Mouse (Mus musculus) CH12.LX (cell line): ENCODE data around the gene Flywch2. TPM values are rescaled to one million over a fixed set of nuclear protein-coding genes. Genes with fewer than 3 reads are reported as not detected.

Experiments used
- DNase-seq: peaks from one replicate; pipeline ENCODE4 v3.0.0-alpha.2; 2013; ENCODE audit errors: extremely low read depth
- H3K27ac ChIP-seq: 2 replicates; pipeline ENCODE4 v1.5.1; 2012; ENCODE audit warnings: low read depth, mild to moderate bottlenecking, control low read depth, moderate library complexity; ENCODE audit not compliant: insufficient read depth
- H3K27me3 ChIP-seq: replicated peaks from 2 replicates; pipeline ENCODE3; 2012; ENCODE audit warnings: inconsistent platforms
- H3K36me3 ChIP-seq, 2 experiments: replicated peaks in 1 of 2; 2 replicates each; pipeline versions ENCODE3 to v1.6.1; 2012; ENCODE audit warnings: inconsistent platforms in 1 of 2, low read length in 1 of 2, mild to moderate bottlenecking in 1 of 2, mixed read lengths in 1 of 2, moderate library complexity in 1 of 2; ENCODE audit not compliant: control insufficient read depth in 1 of 2, insufficient read depth in 1 of 2
- H3K4me1 ChIP-seq, 2 experiments: 2 replicates each; pipeline ENCODE4 v1.6.1; 2012; ENCODE audit warnings: inconsistent platforms in 1 of 2, moderate library complexity in 1 of 2; ENCODE audit not compliant: insufficient read depth in 2 of 2, control insufficient read depth in 1 of 2
- H3K4me2 ChIP-seq: 2 replicates; pipeline ENCODE4 v1.6.1; 2012; ENCODE audit warnings: low read depth, mild to moderate bottlenecking, control low read depth; ENCODE audit not compliant: poor library complexity, insufficient read depth, severe bottlenecking
- H3K4me3 ChIP-seq, 3 experiments: fragments of 150-350 bp in 1 of 3; sonication (generic) in 1 of 3; replicated peaks in 1 of 3; 2 replicates each; pipeline versions ENCODE3 to v1.5.1; 2011 to 2012; ENCODE audit warnings: low read depth in 2 of 3, low read length in 2 of 3, mild to moderate bottlenecking in 2 of 3, moderate library complexity in 2 of 3, control low read depth in 1 of 3, improper control_type of control experiment in 1 of 3, inconsistent platforms in 1 of 3, mixed read lengths in 1 of 3; ENCODE audit not compliant: poor library complexity in 1 of 3
- H3K79me2 ChIP-seq: replicated peaks from 2 replicates; pipeline ENCODE4 v1.6.1; 2012; ENCODE audit warnings: mild to moderate bottlenecking, moderate library complexity; ENCODE audit not compliant: control insufficient read depth, poor library complexity, insufficient read depth, severe bottlenecking; ENCODE audit errors: extremely low read depth
- H3K9ac ChIP-seq: 2 replicates; pipeline ENCODE4 v1.6.1; 2012; ENCODE audit warnings: low read depth, mild to moderate bottlenecking, control low read depth, moderate library complexity; ENCODE audit not compliant: insufficient read depth
- H3K9me3 ChIP-seq: replicated peaks from 2 replicates; pipeline ENCODE3; 2012; ENCODE audit warnings: low read length, inconsistent platforms, mixed read lengths
- CHD1 ChIP-seq: IDR thresholded peaks from 2 replicates; pipeline ENCODE4 v1.6.1; 2012; ENCODE audit warnings: low read depth, low read length, improper control_type of control experiment, inconsistent platforms
- CHD2 ChIP-seq: IDR thresholded peaks from 2 replicates; pipeline ENCODE4 v1.6.1; 2011; ENCODE audit warnings: low read length, improper control_type of control experiment
- E2F4 ChIP-seq: IDR thresholded peaks from 2 replicates; pipeline ENCODE4 v1.6.1; 2011; ENCODE audit warnings: low read depth, low read length, improper control_type of control experiment; ENCODE audit not compliant: insufficient replicate concordance
- ELF1 ChIP-seq: IDR thresholded peaks from 2 replicates; pipeline ENCODE4 v1.6.1; 2014; ENCODE audit warnings: low read depth, mild to moderate bottlenecking, inconsistent platforms, low read length, improper control_type of control experiment
- EP300 ChIP-seq: IDR thresholded peaks from 2 replicates; pipeline ENCODE4 v1.6.1; 2011; ENCODE audit warnings: low read length, improper control_type of control experiment
- ETS1 ChIP-seq: conservative IDR thresholded peaks from 2 replicates; pipeline ENCODE4 v1.6.1; 2012; ENCODE audit warnings: low read depth, mild to moderate bottlenecking, inconsistent platforms, low read length, improper control_type of control experiment, moderate library complexity
- GABPA ChIP-seq: IDR thresholded peaks from 2 replicates; pipeline ENCODE4 v1.6.1; 2012; ENCODE audit warnings: low read depth, low read length, improper control_type of control experiment, inconsistent platforms; ENCODE audit not compliant: insufficient replicate concordance
- HCFC1 ChIP-seq: IDR thresholded peaks from 2 replicates; pipeline ENCODE4 v1.6.1; 2012; ENCODE audit warnings: low read depth, mild to moderate bottlenecking, inconsistent platforms, low read length, improper control_type of control experiment
- IRF4 ChIP-seq: IDR thresholded peaks from 2 replicates; pipeline ENCODE4 v1.6.1; 2014; ENCODE audit warnings: low read depth, mild to moderate bottlenecking, inconsistent platforms, low read length, improper control_type of control experiment
- JUN ChIP-seq: IDR thresholded peaks from 2 replicates; pipeline ENCODE4 v1.6.1; 2011; ENCODE audit warnings: low read depth, mild to moderate bottlenecking, low read length, improper control_type of control experiment, moderate library complexity; ENCODE audit not compliant: insufficient read depth
- JUND ChIP-seq: conservative IDR thresholded peaks from 2 replicates; pipeline ENCODE4 v1.6.1; 2011; ENCODE audit warnings: low read depth, low read length, improper control_type of control experiment
- KAT2A ChIP-seq: IDR thresholded peaks from 2 replicates; pipeline ENCODE4 v1.6.1; 2012; ENCODE audit warnings: low read length, improper control_type of control experiment, inconsistent platforms; ENCODE audit not compliant: insufficient replicate concordance
- MXI1 ChIP-seq: IDR thresholded peaks from 2 replicates; pipeline ENCODE4 v1.6.1; 2011; ENCODE audit warnings: mild to moderate bottlenecking, low read depth, low read length, improper control_type of control experiment
- NELFE ChIP-seq: IDR thresholded peaks from 2 replicates; pipeline ENCODE4 v1.6.1; 2011; ENCODE audit warnings: low read depth, low read length, improper control_type of control experiment
- PAX5 ChIP-seq: IDR thresholded peaks from 2 replicates; pipeline ENCODE4 v1.6.1; 2012; ENCODE audit warnings: low read length, inconsistent platforms, mixed read lengths
- POLR2AphosphoS2 ChIP-seq: IDR thresholded peaks from 2 replicates; pipeline ENCODE4 v1.6.1; 2011; ENCODE audit warnings: low read depth, low read length, improper control_type of control experiment
- SIN3A ChIP-seq: IDR thresholded peaks from 2 replicates; pipeline ENCODE4 v1.6.1; 2012; ENCODE audit warnings: low read length, improper control_type of control experiment, inconsistent platforms
- SMC3 ChIP-seq: IDR thresholded peaks from 2 replicates; pipeline ENCODE4 v1.6.1; 2011; ENCODE audit warnings: low read depth, low read length, improper control_type of control experiment
- TCF12 ChIP-seq: IDR thresholded peaks from 2 replicates; pipeline ENCODE4 v1.6.1; 2014; ENCODE audit warnings: low read depth, mild to moderate bottlenecking, inconsistent platforms, low read length, improper control_type of control experiment
- UBTF ChIP-seq: IDR thresholded peaks from 2 replicates; pipeline ENCODE4 v1.6.1; 2012; ENCODE audit warnings: low read depth, mild to moderate bottlenecking, inconsistent platforms, low read length, improper control_type of control experiment, moderate library complexity
- ZC3H11A ChIP-seq: IDR thresholded peaks from 2 replicates; pipeline ENCODE4 v1.6.1; 2012; ENCODE audit warnings: low read depth, mild to moderate bottlenecking, inconsistent platforms, low read length, improper control_type of control experiment
- ZMIZ1 ChIP-seq: IDR thresholded peaks from 2 replicates; pipeline ENCODE4 v1.6.1; 2012; ENCODE audit warnings: low read depth, mild to moderate bottlenecking, inconsistent platforms, low read length, improper control_type of control experiment
- ZNF384 ChIP-seq: IDR thresholded peaks from 2 replicates; pipeline ENCODE4 v1.6.1; 2012; ENCODE audit warnings: low read depth, low read length, improper control_type of control experiment, inconsistent platforms
- dilution Hi-C: fragments of 300-500 bp; cut with MboI; formaldehyde crosslinking; loops from 2 replicates; pipeline ENCODE4 v1.14.3; 2020; ENCODE audit warnings: low sequenced_read_pairs; ENCODE audit not compliant: extremely low pct_unique_long_range_greater_than_20kb, extremely low pct_ligation_motif_present
- in situ Hi-C: fragments of 300-500 bp; cut with MboI; formaldehyde crosslinking; loops from 3 replicates; pipeline ENCODE4 v1.14.3; 2019; ENCODE audit warnings: low sequenced_read_pairs, low pct_ligation_motif_present, low pct_unique_long_range_greater_than_20kb, mixed read lengths
- polyA plus RNA-seq: library from polyadenylated mRNA; unstranded; fragments of >175 nt; gene quantifications from 2 replicates; pipeline ENCODE4 v1.2.1, GENCODE M21; 2012; ENCODE audit warnings: low read depth; ENCODE audit not compliant: insufficient read length
- total RNA-seq, 2 experiments: library from RNA; depleted of rRNA; stranded (reverse); fragments of 300-350 nt in 1 of 2; fragments of >200 nt in 1 of 2; gene quantifications; 2 replicates each; pipeline ENCODE4 v1.2.3; 2012 to 2014

Flywch2 gene
- total and polyA plus RNA-seq, 3 experiments = not detected

DNA sequence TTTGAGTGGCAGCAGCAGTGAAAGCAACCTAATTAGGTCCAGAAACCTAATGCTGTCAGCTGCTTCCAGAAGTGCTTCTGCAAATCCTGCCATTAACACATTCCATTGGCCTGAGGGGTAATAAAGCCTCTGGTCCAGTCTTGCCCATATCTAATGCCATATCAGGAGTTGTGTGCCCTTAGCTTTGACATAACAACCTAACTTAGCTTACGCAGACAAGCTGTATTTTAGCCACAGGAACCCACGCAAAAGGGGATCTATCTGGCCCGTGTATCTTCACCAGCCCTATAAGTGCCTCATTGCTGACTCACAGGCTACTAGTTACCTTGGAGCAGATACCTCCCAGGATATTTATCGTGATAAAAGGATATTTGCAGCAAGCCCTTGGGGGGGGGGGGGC, 39.7 kb upstream of the Flywch2 start:
- dilution Hi-C loops (no loop called here), in situ Hi-C loops (no loop called here)
- Histone ChIP-seq H3K4me2 (no peak overlapping the region), H3K27me3 (no peaks in the 10 kb centered on the region), H3K79me2 (peaks cover 22% of the 10 kb centered on the region), H3K9ac (no peak overlapping the region), H3K4me1 (peaks cover 2 to 32% of the 10 kb centered on the region in 2 experiments; a peak in 3 of 4 replicates), H3K9me3 (no peaks in the 10 kb centered on the region), H3K4me3 (no peak overlapping the region), H3K36me3 (peaks cover 55 to 67% of the 10 kb centered on the region in 2 experiments), H3K27ac (no peak overlapping the region)
- DNase-seq = no peak
- TF ChIP-seq JUN (no peak), SMC3 (no peak), CHD2 (0 out of 2 replicates have a peak, but pooled peaks have one; percentile 20), POLR2AphosphoS2 (no peak; the same call in 1 of the 2 replicates), ZMIZ1 (peak; percentile 65; the same call in 1 of the 2 replicates), NELFE (no peak)

DNA sequence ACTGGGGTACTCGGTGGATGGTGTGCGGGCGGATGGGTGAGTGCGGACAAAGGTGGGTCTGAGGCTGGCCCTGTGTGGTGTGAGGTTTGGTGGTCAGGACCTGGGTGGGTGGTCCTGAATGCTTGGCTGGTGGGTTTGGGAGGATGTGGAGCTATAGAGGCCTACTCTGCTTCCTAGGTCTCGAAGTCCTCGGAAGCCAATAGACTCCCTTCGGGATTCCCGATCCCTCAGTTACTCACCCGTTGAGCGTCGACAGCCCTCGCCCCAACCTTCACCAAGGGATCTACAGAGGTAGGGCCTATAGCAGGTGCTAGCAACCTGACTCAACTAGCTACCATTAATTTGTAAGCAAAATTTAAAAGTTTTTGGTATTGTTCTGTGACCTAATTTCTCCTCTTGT, 37.7 kb upstream of the Flywch2 start:
- Histone ChIP-seq H3K79me2 (peaks cover 28% of the 10 kb centered on the region), H3K27me3 (no peaks in the 10 kb centered on the region), H3K9me3 (peaks cover 3% of the 10 kb centered on the region), H3K36me3 (peaks cover 74 to 87% of the 10 kb centered on the region in 2 experiments), H3K4me2 (no peak overlapping the region), H3K27ac (no peak overlapping the region), H3K4me1 (peaks cover 2 to 23% of the 10 kb centered on the region in 2 experiments; a peak in 3 of 4 replicates), H3K9ac (no peak overlapping the region), H3K4me3 (no peak overlapping the region)
- no peak for DNase-seq
- in situ Hi-C loops = no loop called here
- TF ChIP-seq IRF4 (no peak), UBTF (no peak), POLR2AphosphoS2 (peak; percentile 96)
- dilution Hi-C loops = no loop called here

DNA sequence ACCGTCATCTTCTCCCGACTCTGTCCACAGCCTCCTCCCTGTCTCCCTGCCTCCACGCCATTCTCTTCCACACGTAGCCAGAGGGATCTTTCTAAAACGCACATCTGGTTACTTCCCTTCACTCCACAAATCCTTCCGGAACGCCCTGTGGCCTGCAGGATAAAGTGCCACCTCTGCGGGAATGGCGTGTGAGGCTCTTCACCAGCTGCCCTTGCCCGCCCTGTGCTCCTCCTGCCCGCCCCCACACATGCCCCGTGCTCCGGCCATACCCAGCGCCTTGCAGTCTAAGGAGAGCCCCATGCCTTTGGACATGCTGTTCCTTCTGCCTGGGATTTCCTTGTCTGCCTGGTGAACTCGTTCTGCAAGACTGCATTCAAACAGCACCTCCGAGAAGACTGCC, 37.1 kb upstream of the Flywch2 start:
- no peak overlapping the region for H3K27ac ChIP-seq
- H3K4me1 ChIP-seq = peaks cover 2 to 22% of the 10 kb centered on the region in 2 experiments; a peak in 3 of 4 replicates
- no peak for DNase-seq
- no peak overlapping the region for H3K4me2 ChIP-seq
- dilution Hi-C loops = no loop called here
- in situ Hi-C loops = no loop called here
- no peaks in the 10 kb centered on the region for H3K27me3 ChIP-seq
- no peak overlapping the region for H3K4me3 ChIP-seq
- no peak overlapping the region for H3K9ac ChIP-seq
- TF ChIP-seq MXI1 (no peak), EP300 (no peak), UBTF (no peak), ZC3H11A (no peak), PAX5 (no peak), JUND (no peak), ETS1 (no peak), KAT2A (no peak), IRF4 (no peak), CHD1 (no peak), CHD2 (no peak), ELF1 (no peak), E2F4 (no peak), ZMIZ1 (no peak), ZNF384 (no peak), HCFC1 (no peak), GABPA (no peak), TCF12 (no peak), SIN3A (no peak)
- peaks cover 80 to 93% of the 10 kb centered on the region in 2 experiments for H3K36me3 ChIP-seq
- H3K9me3 ChIP-seq = peaks cover 5% of the 10 kb centered on the region
- peaks cover 27% of the 10 kb centered on the region for H3K79me2 ChIP-seq
